Mouse (Mus musculus) gastrocnemius, postnatal 36 days (tissue): ENCODE measurements around the gene 2410002F23Rik. TPM values are rescaled to one million over a fixed set of nuclear protein-coding genes. Genes with fewer than 3 reads are reported as not detected.
A peak's percentile ranks its signal among the peaks of the same experiment; 100 is the strongest.
"Not testable (repeated sequence)": the region's sequence is repeated elsewhere in the genome, so short reads cannot be mapped to it uniquely, and the experiment has no call there.

Experiments
- DNase-seq, 2 experiments: peaks; one replicate each; pipeline ENCODE4 v3.0.0; 2022
- intact Hi-C: fragments of 180-260 bp; cut with DNase I; formaldehyde crosslinking; loops from one replicate; pipeline ENCODE4 v1.15.1; 2025
- long read RNA-seq, 2 experiments: library from polyadenylated mRNA; stranded (forward); transcript quantifications; one replicate each; pipeline ENCODE4 v2.0.0; 2021
- total RNA-seq, 2 experiments: library from RNA; stranded (reverse); gene quantifications; 2 replicates each; pipeline ENCODE4 v1.2.3; 2021

2410002F23Rik gene
- 1 to 10 TPM; 6.3 to 8.2 TPM for total RNA-seq
- long read RNA-seq, experiment 1, partial matches to known transcripts = 0 of 5 reads
- long read RNA-seq, experiment 1, other reads (novel, unspliced or antisense) = 2 of 5 reads
- long read RNA-seq, experiment 2, partial matches to known transcripts = 0 of 1 reads
- long read RNA-seq, experiment 2, other reads (novel, unspliced or antisense) = 0 of 1 reads

DNA sequence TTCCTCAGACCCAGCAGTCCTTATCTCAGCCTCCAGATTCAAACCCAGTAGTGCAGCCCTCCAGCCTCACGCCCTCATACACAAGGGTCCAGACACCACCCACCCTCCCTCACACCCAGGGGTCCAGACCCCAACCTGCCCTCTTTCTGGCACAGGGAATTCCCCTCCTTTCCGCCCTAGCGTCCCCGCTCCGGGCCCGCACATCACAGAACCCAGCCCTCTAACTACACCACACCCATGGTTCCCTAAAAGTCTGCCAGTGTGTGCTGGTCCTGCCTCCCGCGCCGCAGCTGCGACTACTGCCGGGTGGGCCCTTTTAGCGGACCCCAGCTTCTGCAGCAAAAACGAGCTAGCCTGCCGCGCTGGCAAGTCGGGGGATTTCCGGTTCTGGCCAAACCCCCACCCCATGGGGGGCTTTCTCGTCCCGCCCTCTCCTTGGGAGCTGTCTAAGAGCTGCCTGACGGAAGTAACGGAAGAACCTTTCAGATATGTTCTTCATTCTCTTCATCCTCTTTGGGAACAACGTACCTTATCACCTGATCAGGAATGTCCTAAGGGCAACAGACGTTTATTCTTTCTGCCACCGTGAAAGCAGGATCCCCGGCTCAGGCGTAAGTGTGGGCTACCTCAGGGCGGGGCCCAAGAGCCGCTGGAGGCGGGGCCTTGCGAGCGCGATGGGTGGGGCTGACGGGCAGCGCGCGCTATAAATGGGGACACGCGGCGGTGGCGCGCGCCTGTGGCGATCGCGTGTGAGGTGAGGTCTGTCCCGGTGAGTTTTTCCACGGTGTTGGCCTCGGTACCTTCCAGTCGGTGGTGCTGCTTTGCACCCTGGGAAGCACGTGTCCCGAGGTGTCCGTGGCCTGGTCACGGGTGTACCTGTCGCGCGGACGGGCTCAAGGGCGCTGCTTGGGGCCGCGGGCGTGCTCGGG, at the start of gene 2410002F23Rik, which contains the start of gene 1700028J19Rik:
TSS of gene 2410002F23Rik (plus strand) at position 668 of the 929 bp plus-strand sequence.
TSS of gene 1700028J19Rik (minus strand) at position 641 of the 929 bp plus-strand sequence.
- DNase-seq = peak; percentile 86 to 90
- intact Hi-C loops = no loop called here

DNA sequence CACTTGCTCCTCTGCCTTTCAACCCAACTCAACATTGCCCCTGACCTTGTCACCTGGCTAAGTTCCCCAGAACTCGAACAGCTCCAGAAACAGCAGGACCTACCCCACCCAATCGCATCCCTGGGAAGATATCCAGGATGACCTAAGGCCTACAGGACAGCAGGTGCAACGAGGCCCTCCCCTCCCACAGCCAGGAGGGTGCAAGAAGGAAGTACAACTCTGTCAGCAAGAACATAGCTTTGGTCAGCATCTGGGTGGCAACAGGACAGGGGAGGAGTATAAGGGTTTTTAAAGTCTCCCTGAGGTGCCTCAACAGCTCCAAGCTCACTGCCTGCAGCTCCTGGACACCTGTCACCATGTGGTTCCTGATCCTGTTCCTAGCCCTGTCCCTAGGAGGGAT, 48.6 kb upstream of the 2410002F23Rik start, which contains the start of gene Klk1b3:
TSS of gene Klk1b3 (plus strand) at position 301 of the 400 bp plus-strand sequence.
- intact Hi-C loops = no loop called here

DNA sequence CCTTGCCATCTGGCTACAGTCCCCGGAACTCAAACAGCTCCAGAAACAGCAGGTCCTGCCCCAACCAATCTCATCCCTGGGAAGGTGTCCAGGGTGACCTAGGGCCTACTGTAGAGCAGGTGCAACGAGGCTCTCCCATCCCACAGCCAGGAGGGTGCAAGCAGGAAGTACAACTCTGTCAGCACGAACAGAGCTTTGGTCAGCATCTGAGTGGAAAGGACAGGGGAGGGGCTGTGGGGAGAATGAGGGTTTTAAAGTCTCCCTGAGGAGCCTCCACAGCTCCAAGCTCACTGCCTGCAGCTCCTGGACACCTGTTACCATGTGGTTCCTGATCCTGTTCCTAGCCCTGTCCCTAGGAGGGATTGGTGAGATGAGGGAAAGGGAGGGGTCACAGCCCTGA, 39.4 kb upstream of the 2410002F23Rik start, which contains the start of gene Klk1b4:
TSS of gene Klk1b4 (plus strand) at position 301 of the 400 bp plus-strand sequence.
- intact Hi-C loops, DNase-seq: not testable (repeated sequence)

More for the DNA sequence above, 48.6 kb upstream of the 2410002F23Rik start, which contains the start of gene Klk1b3:
- no peak for DNase-seq

DNA sequence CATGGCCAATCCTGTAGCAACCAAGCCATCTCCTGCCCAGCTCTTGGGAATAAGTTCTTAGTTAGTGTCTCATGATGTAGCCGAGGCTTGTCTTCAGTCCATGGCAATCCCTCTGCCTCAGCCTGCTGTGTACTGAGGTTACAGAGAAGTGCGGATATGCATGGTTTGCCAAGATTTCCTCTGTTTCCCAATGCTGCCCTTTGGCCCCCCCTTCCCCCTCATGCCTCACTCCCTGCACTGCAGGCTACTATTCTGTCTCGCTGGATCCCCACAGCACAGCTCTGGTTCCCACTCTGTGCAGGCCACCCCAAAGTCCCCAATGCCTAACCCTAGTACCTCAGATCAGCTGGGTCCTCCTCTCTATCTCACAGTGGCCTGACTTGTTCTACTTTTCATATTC, 38.2 kb upstream of the 2410002F23Rik start:
- no peak for DNase-seq
- intact Hi-C loops = no loop called here

DNA sequence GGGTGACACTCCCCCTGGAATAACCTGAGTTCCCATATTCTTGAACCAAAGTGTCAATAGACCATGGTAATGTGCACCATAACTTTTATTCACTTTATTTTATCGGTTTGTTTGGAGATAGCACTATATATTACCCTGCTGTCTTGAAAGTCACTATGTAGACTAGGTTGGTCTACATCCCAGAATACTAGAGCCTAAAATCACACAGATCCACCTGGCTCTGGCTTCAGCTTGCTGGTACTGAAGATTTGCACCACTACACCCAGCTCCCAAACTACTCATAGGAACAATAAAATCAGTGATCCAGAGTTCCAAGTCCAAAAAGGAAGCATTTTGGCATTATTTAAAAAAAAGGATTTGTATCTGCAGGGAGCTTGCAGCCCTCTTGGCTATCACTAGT, 30.9 kb upstream of the 2410002F23Rik start, which contains the start of gene Klk1b5:
TSS of gene Klk1b5 (plus strand) at position 301 of the 400 bp plus-strand sequence.
- DNase-seq = no peak
- intact Hi-C loops = no loop called here

DNA sequence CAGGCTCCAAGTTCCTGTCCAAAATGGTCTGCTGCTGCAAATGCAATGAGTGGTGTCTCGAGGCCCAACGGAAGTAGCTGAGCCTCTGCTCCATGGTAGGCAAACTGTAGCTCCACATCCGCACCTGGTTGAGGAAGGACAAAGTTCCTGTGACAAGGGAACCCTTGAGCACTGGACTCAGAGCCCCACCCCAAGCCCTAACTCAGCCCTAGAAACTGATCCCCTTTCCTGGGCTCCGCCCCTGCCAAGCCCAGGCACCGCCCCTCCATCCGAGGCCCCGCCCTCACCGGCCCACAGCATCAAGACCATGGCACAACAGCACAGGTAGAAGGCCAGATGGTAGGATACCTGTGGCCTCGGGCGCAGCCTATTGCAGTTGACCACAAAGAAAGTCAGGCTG, 24.9 kb upstream of the 2410002F23Rik start:
- DNase-seq, intact Hi-C loops: not testable (repeated sequence)

DNA sequence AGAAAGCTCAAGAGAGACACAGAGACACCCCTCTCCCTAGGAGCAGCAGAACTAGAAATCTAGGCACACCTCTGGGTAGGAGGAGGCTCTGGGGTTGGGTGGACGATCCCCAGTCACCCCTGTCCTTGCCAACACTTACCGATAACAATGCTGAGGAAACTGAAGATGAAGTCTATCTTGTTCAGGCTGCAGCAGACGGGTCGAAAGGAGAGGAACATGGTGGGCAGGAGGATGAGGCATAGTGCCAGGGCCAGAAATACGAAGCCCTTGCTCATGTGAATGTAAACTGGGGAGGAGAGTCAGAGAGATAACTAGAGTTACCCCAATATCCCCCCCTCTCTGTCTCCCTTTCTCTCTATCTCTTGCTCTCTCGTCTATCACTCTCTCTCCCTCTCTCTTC, 24.2 kb upstream of the 2410002F23Rik start:
- DNase-seq, intact Hi-C loops: not testable (repeated sequence)

DNA sequence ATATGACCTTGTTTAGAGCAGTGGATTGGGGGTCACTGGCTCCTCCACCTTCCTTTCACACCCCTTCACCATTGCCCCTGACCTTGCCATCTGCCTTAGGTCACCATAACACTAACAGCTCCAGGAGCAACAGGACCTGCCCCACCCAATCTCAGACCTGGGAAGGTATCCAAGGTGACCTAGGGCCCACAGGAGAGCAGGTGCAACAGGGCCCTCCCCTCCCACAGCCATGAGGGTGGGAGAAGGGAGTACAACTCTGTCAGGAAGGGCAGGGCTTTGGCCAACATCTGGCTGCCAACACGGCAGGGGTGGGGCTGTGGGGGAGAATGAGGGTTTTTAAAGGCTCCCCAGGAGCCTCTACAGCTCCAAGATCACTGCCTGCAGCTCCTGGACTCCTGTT, 21.4 kb upstream of the 2410002F23Rik start, which contains the start of gene Klk1:
TSS of gene Klk1 (plus strand) at position 285 of the 400 bp plus-strand sequence.
- intact Hi-C loops = no loop called here
- DNase-seq = no peak

DNA sequence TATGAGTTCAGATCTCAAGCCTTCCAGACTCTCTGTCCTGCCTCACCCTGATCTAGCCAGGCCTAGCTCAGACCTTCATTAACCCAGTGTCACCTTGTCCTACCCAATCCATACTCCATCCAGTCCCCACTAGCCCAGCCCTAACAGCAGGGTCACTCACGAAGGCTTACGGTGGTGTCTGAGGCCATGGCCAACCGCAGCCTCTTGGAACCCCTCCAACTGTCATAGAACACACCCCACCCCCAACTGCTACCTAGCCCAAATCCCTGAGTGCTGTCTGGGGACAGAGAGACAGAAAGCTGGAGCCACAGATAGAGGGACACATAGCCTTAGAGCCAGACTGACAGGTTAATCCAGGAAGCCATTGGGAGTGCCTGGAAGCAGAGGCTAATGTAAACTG, 10.6 kb upstream of the 2410002F23Rik start, which contains the start of gene Gm36864:
TSS of gene Gm36864 (plus strand) at position 269 of the 400 bp plus-strand sequence.
- intact Hi-C loops = no loop called here

DNA sequence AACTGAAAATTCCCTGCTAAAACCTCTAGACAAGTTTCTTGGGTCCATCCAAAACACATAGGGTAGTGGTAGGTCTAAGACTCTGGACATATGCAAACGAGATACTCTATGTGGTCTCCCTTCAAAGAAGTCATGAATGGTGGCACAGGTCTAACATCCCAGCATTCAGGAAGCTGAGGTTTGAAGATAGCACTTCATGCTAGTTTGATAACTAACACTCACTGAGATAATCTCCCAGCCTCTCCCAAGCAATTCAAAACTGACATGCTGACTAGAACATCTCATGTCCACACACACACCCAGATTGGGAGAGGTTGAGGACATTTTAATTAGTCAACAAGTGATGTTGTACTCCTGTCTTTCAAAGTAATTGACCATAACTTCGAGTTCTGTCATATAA, 6.6 kb upstream of the 2410002F23Rik start:
- DNase-seq = no peak
- intact Hi-C loops = no loop called here

More for the DNA sequence above, 10.6 kb upstream of the 2410002F23Rik start, which contains the start of gene Gm36864:
- DNase-seq = no peak

DNA sequence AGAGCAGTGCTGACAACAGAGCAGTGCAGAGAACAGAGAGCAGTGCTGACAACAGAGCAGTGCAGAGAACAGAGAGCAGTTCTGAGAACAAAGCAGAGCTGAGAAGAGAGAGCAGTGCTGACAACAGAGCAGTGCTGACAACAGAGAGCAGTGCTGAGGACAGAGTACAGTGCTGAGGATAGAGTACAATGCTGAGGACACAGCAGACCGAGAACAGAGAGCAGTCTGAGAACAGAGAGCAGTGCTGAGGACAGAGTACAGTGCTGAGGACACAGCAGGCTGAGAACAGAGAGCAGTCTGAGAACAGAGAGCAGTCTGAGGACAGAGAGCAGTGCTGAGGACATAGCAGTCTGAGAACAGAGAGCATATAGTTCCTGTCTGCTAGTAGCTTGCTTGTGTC, 5.8 kb upstream of the 2410002F23Rik start:
- DNase-seq = no peak
- intact Hi-C loops = no loop called here

DNA sequence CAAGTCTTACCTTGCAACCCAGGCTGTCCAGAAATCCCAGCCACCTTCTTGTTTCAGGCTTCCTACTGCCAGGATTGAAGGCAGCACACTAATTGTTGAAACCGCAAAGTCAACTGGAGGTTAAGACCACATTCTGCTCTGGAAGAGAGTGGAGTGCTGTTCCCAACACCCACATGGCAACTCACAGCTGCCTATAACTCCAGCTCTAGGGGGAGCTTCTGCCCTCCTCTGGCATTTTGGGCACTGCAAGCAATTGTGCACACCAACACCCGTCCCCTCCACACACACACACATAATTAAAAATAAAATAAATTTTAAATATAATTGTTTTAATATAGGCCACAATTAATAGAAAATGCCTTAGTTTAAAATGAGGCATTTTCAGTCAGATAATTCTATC, 5.4 kb upstream of the 2410002F23Rik start:
- no peak for DNase-seq
- intact Hi-C loops = no loop called here

DNA sequence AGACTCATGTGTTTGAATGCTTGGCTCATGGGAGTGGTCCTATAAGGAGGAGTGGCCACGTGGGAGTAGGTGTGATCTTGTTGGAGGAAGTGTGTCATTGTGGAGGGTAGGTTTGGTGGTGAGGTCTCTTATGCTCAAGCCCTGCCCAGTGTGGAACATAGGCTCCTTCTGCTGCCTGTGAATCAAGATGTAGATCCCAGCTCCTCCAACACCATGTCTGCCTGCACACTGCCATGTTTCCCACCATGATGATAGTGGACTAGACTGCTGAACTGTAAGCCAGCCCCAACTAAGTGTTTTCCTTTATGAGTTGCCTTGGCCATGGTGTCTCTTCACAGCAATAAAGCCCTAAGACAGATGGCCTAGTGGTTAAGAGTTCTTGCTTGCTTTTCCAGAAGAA, 2.4 kb upstream of the 2410002F23Rik start:
- no peak for DNase-seq
- intact Hi-C loops = no loop called here

DNA sequence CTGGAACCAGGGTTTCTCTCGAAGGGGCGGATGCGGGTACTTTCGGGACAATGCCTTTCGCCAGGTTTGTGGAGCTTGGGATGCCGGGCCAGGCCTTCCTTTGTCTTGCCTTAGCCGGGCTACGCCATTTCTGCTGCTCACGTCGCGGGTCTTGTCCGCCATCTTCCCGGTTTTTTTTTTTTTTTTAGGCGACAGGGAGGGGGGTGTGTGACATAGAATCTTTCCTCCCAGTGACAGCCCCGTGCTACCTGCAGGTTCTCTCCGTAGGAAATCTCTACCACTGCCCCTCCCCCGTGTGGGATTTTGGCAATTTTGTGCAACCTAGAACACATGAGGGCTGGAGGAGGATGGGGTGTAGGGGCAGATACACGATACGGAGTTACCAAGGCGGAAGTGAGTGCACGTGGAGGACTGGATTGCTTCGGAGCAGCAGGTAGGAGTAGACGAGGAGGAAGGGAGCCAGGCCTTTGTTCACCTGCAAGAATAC, 505 bp downstream of the 2410002F23Rik start:
- DNase-seq = no peak

DNA sequence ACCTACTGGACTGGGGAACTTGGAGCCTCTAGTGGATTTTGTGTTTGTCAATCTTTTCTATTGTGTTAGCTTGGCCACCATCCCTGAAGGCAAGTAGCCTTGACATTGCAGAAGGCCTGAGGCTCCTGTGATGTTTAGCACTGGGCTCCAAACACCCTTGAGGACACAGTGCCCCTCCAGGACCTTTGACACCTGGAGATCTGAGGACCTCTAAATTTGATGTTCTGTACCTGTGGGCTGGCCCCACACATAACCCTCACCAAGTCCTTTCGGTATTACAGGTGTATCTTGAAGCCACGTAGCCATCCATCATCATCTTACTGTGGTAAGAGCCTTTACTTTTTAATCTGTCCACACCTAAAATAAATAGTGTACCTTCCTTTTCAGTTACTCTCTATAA, 1.4 kb downstream of the 2410002F23Rik start:
- intact Hi-C loops = no loop called here
- no peak for DNase-seq

More for the DNA sequence above, 505 bp downstream of the 2410002F23Rik start:
- intact Hi-C loops = no loop called here

DNA sequence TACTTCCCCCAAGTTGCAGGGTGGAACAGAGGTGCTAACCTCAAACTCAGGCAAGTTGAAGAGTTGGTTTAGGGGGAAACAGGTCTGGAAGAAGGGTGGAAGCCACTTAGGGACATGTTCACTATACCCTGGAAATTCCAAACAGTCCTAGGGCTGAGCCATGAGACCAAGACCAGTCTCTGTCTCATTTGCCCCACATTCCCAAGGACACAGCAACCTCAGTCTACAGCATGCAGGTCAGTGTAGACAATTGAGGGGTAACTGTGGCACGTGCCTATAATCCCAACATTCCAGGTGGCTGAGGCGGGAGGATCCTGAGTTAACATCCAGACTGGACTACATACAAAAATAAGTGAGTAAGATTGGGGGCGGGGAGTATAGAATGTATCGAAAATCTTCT, 2.7 kb downstream of the 2410002F23Rik start:
- DNase-seq = no peak
- intact Hi-C loops = no loop called here

DNA sequence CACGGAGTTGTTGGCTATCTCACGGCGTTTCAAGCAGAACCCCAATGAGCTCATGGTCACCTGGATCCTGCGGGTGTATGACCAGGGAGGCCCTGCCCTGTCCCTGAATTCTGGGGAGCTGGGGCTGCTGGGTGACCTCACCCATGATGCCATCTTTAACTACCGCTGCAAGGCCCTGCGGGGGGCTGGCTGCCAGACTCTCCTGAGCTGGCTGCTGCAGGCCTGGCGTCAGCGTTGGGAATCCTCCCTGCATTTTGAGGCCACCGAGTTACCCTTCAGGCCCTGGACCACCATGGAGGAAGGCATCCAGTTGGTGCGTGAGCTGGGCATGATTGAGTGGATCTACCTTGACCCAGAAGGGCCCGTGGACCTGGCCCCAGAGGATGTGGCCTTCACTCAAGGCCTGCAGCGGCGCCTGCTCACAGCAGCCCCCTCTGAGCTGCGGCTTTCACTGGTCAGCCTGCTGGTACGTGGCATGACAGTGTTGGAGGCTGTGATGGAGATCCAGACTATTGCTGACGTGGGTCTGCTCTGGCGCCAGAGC, 4.3 kb downstream of the 2410002F23Rik start:
- intact Hi-C loops, DNase-seq: not testable (repeated sequence)

DNA sequence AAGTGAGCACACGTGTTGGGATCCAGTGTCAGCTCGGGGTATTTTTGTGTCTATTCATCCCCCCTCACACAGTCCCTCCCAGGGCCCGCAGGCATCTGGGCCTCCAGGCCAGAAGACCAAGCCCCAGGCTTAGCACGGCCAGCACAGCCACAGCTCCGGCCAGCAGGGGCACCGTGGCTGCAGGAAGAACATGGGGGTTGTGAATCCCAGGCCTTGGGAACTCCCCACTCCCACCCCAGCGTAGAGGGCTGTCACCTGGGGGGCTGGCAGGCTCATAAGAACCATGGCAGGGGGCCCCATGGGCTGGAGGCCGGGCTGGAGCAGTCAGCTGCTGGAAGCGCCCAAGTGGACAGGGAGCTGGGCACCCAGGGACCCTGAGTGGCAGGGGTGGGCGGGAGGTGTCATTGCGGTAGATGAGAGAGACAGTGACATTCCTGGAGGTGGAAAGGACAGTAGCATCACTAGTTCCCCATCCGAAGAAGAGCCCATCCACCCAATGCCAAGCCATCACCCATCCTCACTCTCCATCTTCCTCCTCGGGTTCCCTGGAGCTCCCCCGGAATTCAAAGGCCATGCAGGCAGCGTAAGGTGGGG, 6.6 kb downstream of the 2410002F23Rik start:
- intact Hi-C loops = no loop called here

DNA sequence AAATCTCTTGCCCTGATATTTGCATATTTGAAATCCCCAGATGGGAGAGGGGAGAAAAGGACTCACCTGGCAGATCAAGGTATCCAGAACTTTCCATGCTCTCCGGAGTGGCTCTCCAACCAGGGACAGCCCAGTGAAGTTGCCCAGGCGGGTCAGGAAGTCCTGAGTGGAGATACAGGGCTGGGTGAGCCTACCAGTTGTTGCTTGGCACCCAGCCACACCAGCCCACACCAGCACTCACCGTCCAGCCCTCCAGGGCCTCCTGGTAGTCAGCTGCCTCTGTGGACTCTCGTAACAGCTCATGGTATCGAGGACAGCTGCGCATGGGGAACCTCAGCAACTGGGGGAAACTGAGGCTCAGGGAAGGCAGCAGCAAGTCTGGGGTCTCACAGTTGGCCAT, 8.4 kb downstream of the 2410002F23Rik start:
- intact Hi-C loops = no loop called here
- no peak for DNase-seq

More for the DNA sequence above, 6.6 kb downstream of the 2410002F23Rik start:
- no peak for DNase-seq

DNA sequence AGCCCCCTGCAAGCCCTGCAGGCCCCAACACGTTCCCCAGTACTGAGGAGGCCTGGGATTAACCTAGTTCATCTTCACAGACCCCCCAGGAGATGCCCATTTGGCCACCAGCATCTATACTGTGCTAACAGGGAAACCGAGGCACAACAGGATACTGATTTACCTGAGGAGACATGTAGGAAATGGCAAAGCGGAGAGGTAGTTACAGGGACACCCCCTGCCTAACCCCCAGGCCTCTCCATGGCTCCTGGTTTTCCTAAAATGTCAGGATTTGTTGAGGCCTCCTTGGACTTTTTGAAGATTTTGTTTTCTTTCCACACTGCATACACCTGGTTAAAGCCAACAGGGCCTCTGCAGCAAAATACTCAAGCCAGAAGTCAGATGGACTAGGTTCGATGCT, 10.8 kb downstream of the 2410002F23Rik start, which contains the start of gene Acp4:
TSS of gene Acp4 (minus strand) at position 101 of the 400 bp plus-strand sequence.
- no peak for DNase-seq

More for the DNA sequence above, 10.8 kb downstream of the 2410002F23Rik start, which contains the start of gene Acp4:
- intact Hi-C loops = no loop called here
